Mouse (Mus musculus) MEL (cell line): ENCODE results near the gene Tom1l2. TPM values are rescaled to one million over a fixed set of nuclear protein-coding genes. Genes with fewer than 3 reads are reported as not detected.

ENCODE experiments used
- DNase-seq: peaks from one replicate; pipeline ENCODE4 v3.0.0; 2011; ENCODE audit warnings: low read depth, low spot score
- H3K27ac ChIP-seq: 2 replicates; pipeline ENCODE4 v1.5.1; 2012; ENCODE audit warnings: low read depth, mild to moderate bottlenecking, control low read depth, low read length, moderate library complexity; ENCODE audit not compliant: control insufficient read depth
- H3K27me3 ChIP-seq, 2 experiments: fragments of 150-350 bp in 1 of 2; sonication (generic) in 1 of 2; 2 replicates each; pipeline ENCODE4 v1.6.1; 2012; ENCODE audit warnings: low read length in 2 of 2, mild to moderate bottlenecking in 2 of 2, improper control_type of control experiment in 1 of 2, moderate library complexity in 1 of 2; ENCODE audit not compliant: insufficient read depth in 2 of 2, control insufficient read depth in 1 of 2
- H3K36me3 ChIP-seq, 2 experiments: 2 replicates each; pipeline ENCODE4 v1.6.1; 2012 to 2014; ENCODE audit warnings: low read length in 2 of 2, improper control_type of control experiment in 1 of 2, inconsistent platforms in 1 of 2, mild to moderate bottlenecking in 1 of 2; ENCODE audit not compliant: insufficient read depth in 2 of 2, control insufficient read depth in 1 of 2
- H3K4me1 ChIP-seq, 2 experiments: fragments of 150-350 bp in 1 of 2; sonication (generic) in 1 of 2; 2 replicates each; pipeline ENCODE4 v1.6.1; 2012; ENCODE audit warnings: low read length in 2 of 2, improper control_type of control experiment in 1 of 2, mild to moderate bottlenecking in 1 of 2; ENCODE audit not compliant: insufficient read depth in 2 of 2, control insufficient read depth in 1 of 2
- H3K4me3 ChIP-seq, 2 experiments: fragments of 150-350 bp in 1 of 2; sonication (generic) in 1 of 2; 2 replicates each; pipeline ENCODE4 v1.5.1; 2012; ENCODE audit warnings: low read depth in 2 of 2, low read length in 2 of 2, mild to moderate bottlenecking in 2 of 2, moderate library complexity in 2 of 2, control low read depth in 1 of 2, improper control_type of control experiment in 1 of 2; ENCODE audit not compliant: control insufficient read depth in 1 of 2, insufficient read depth in 1 of 2
- H3K79me2 ChIP-seq: 2 replicates; pipeline ENCODE4 v1.6.1; 2012; ENCODE audit warnings: mild to moderate bottlenecking, low read length, moderate library complexity; ENCODE audit not compliant: control insufficient read depth, poor library complexity, insufficient read depth
- H3K9ac ChIP-seq: 2 replicates; pipeline ENCODE4 v1.6.1; 2012; ENCODE audit warnings: low read depth, mild to moderate bottlenecking, control low read depth, low read length, moderate library complexity; ENCODE audit not compliant: control insufficient read depth, poor library complexity, severe bottlenecking
- H3K9me3 ChIP-seq: fragments of 150-350 bp; sonication (generic); replicated peaks from 2 replicates; pipeline ENCODE4 v1.6.1; 2012; ENCODE audit warnings: mild to moderate bottlenecking, low read length, improper control_type of control experiment, moderate library complexity; ENCODE audit not compliant: insufficient read depth
- BHLHE40 ChIP-seq: IDR thresholded peaks from 2 replicates; pipeline ENCODE4 v1.6.1; 2012; ENCODE audit warnings: low read depth, mild to moderate bottlenecking, inconsistent platforms, low read length, improper control_type of control experiment, borderline replicate concordance
- ELF1 ChIP-seq: IDR thresholded peaks from 2 replicates; pipeline ENCODE4 v1.6.1; 2014; ENCODE audit warnings: low read depth, mild to moderate bottlenecking, inconsistent platforms, low read length, improper control_type of control experiment, moderate library complexity
- GATA1 ChIP-seq: IDR thresholded peaks from 2 replicates; pipeline ENCODE4 v1.6.1; 2011; ENCODE audit warnings: low read depth, low read length, improper control_type of control experiment
- HCFC1 ChIP-seq: IDR thresholded peaks from 2 replicates; pipeline ENCODE4 v1.6.1; 2012; ENCODE audit warnings: low read depth, mild to moderate bottlenecking, inconsistent platforms, low read length, improper control_type of control experiment, moderate library complexity
- MAFK ChIP-seq: IDR thresholded peaks from 2 replicates; pipeline ENCODE4 v1.6.1; 2011; ENCODE audit warnings: low read depth, mild to moderate bottlenecking, low read length, improper control_type of control experiment, borderline replicate concordance
- MXI1 ChIP-seq: IDR thresholded peaks from 2 replicates; pipeline ENCODE4 v1.6.1; 2011; ENCODE audit warnings: mild to moderate bottlenecking, low read depth, low read length, improper control_type of control experiment
- MYB ChIP-seq: IDR thresholded peaks from 2 replicates; pipeline ENCODE4 v1.6.1; 2011; ENCODE audit warnings: mild to moderate bottlenecking, low read depth, low read length, improper control_type of control experiment
- MYC ChIP-seq: IDR thresholded peaks from 2 replicates; pipeline ENCODE4 v1.6.1; 2011; ENCODE audit warnings: low read depth, mild to moderate bottlenecking, low read length, improper control_type of control experiment, moderate library complexity
- NRF1 ChIP-seq: IDR thresholded peaks from 2 replicates; pipeline ENCODE4 v1.6.1; 2014; ENCODE audit warnings: low read depth, mild to moderate bottlenecking, inconsistent platforms, low read length, improper control_type of control experiment, moderate library complexity; ENCODE audit not compliant: poor library complexity, insufficient read depth, severe bottlenecking
- POLR2AphosphoS2 ChIP-seq: IDR thresholded peaks from 2 replicates; pipeline ENCODE4 v1.6.1; 2011; ENCODE audit warnings: low read length, improper control_type of control experiment
- POLR2AphosphoS5 ChIP-seq: IDR thresholded peaks from 2 replicates; pipeline ENCODE4 v1.6.1; 2012; ENCODE audit warnings: low read depth, borderline replicate concordance, mild to moderate bottlenecking, inconsistent platforms, low read length, moderate library complexity, mixed read lengths
- RAD21 ChIP-seq: IDR thresholded peaks from 2 replicates; pipeline ENCODE4 v1.6.1; 2011; ENCODE audit warnings: mild to moderate bottlenecking, low read depth, low read length, improper control_type of control experiment
- SIN3A ChIP-seq: IDR thresholded peaks from 2 replicates; pipeline ENCODE4 v1.6.1; 2012; ENCODE audit warnings: low read length, improper control_type of control experiment, inconsistent platforms
- SMC3 ChIP-seq: IDR thresholded peaks from 2 replicates; pipeline ENCODE4 v1.6.1; 2011; ENCODE audit warnings: low read depth, low read length, improper control_type of control experiment
- TBP ChIP-seq: IDR thresholded peaks from 2 replicates; pipeline ENCODE4 v1.8.0; 2011; ENCODE audit warnings: low read depth, low read length, improper control_type of control experiment
- USF1 ChIP-seq: IDR thresholded peaks from 2 replicates; pipeline ENCODE4 v1.6.1; 2014; ENCODE audit warnings: low read depth, mild to moderate bottlenecking, inconsistent platforms, low read length, improper control_type of control experiment, moderate library complexity
- USF2 ChIP-seq, 2 experiments: IDR thresholded peaks; 2 replicates each; pipeline ENCODE4 v1.6.1; 2011 to 2012; ENCODE audit warnings: improper control_type of control experiment in 2 of 2, low read length in 2 of 2, borderline replicate concordance in 1 of 2, inconsistent platforms in 1 of 2, low read depth in 1 of 2, mild to moderate bottlenecking in 1 of 2; ENCODE audit not compliant: insufficient read depth in 1 of 2
- ZC3H11A ChIP-seq: IDR thresholded peaks from 2 replicates; pipeline ENCODE4 v1.6.1; 2012; ENCODE audit warnings: low read depth, mild to moderate bottlenecking, inconsistent platforms, low read length, improper control_type of control experiment
- ZKSCAN1 ChIP-seq: IDR thresholded peaks from 2 replicates; pipeline ENCODE4 v1.6.1; 2012; ENCODE audit warnings: low read depth, mild to moderate bottlenecking, inconsistent platforms, low read length, improper control_type of control experiment, moderate library complexity
- polyA plus RNA-seq, 2 experiments: library from polyadenylated mRNA; stranded (reverse) in 1 of 2; unstranded in 1 of 2; fragments of >175 nt in 1 of 2; fragments of >200 nt in 1 of 2; gene quantifications; 2 replicates each; pipeline versions ENCODE4 v1.2.1 to v1.2.4; 2012; ENCODE audit warnings: low replicate concordance in 2 of 2, low read depth in 1 of 2; ENCODE audit not compliant: insufficient read length in 2 of 2, insufficient read depth in 1 of 2, missing spikeins in 1 of 2
- total RNA-seq: library from RNA; depleted of rRNA; stranded (reverse); fragments of 300-350 nt; gene quantifications from 2 replicates; pipeline ENCODE4 v1.2.3, GENCODE M21; 2012

Tom1l2 gene
- total and polyA plus RNA-seq, 3 experiments, result 6.8 to 12.2 TPM; not detected in 1

- no peak overlapping the region for H3K4me3 ChIP-seq
- no peak for DNase-seq
- no peaks in the 10 kb centered on the region for H3K36me3 ChIP-seq
- H3K27me3 ChIP-seq, result no peaks in the 10 kb centered on the region
- H3K9ac ChIP-seq, result no peak overlapping the region
- H3K9me3 ChIP-seq, result no peaks in the 10 kb centered on the region
- TF ChIP-seq ZKSCAN1, result no peak
- no peak for TF ChIP-seq MXI1
- TF ChIP-seq USF1, result no peak
- no peak for TF ChIP-seq ELF1
- TF ChIP-seq RAD21, result no peak
- no peak for TF ChIP-seq HCFC1
- no peak for TF ChIP-seq TBP
- TF ChIP-seq SMC3, result no peak
- TF ChIP-seq MYB, result no peak
- TF ChIP-seq MYC, result no peak
- no peak for TF ChIP-seq POLR2AphosphoS5
- no peak for TF ChIP-seq MAFK
- no peak for TF ChIP-seq ZC3H11A
- TF ChIP-seq POLR2AphosphoS2, result no peak
- no peak for TF ChIP-seq BHLHE40
- no peak for TF ChIP-seq SIN3A
- no peak for TF ChIP-seq NRF1
- no peak for TF ChIP-seq USF2 (IDR thresholded peaks at IDR 0.05; ENCODE audit: borderline replicate concordance in 1 of 2, insufficient read depth in 1 of 2, low read depth in 1 of 2, low read length in 2 of 2)
- no peaks in the 10 kb centered on the region for H3K4me1 ChIP-seq
- H3K79me2 ChIP-seq, result no peaks in the 10 kb centered on the region
- no peak overlapping the region for H3K27ac ChIP-seq
These were observed 76.2 kb downstream of the Tom1l2 start for GRCm38 (mm10) chr11:60276408-60277093.

GRCm38 (mm10) chr11:60273273-60273805 lies 79.4 kb downstream of the Tom1l2 start:
- H3K4me3 ChIP-seq, result no peak overlapping the region
- no peaks in the 10 kb centered on the region for H3K4me1 ChIP-seq
- no peaks in the 10 kb centered on the region for H3K27me3 ChIP-seq
- H3K79me2 ChIP-seq, result no peaks in the 10 kb centered on the region
- H3K27ac ChIP-seq, result no peak overlapping the region
- no peaks in the 10 kb centered on the region for H3K36me3 ChIP-seq
- H3K9me3 ChIP-seq, result no peaks in the 10 kb centered on the region
- DNase-seq, result no peak
- TF ChIP-seq GATA1, result no peak
- no peak overlapping the region for H3K9ac ChIP-seq
